Mouse (Mus musculus): ENCODE data around the gene Adamts20. TPM values are rescaled to one million over a fixed set of nuclear protein-coding genes. Genes with fewer than 3 reads are reported as not detected.

The Adamts20 gene
- polyA plus RNA-seq, 1 experiment from 2014 or later, result 5.6 TPM

- Histone ChIP-seq H3K4me3 (ENCODE audit: low read depth, low read length) (no peak overlapping the region), H3K27ac (ENCODE audit: low read depth, low read length) (no peak overlapping the region), H3K9me3 (ENCODE audit: control insufficient read depth, low read length) (no peaks in the 10 kb centered on the region), H3K4me2 (ENCODE audit: low read depth, low read length) (no peak overlapping the region), H3K36me3 (ENCODE audit: control insufficient read depth, insufficient read depth, low read length) (no peaks in the 10 kb centered on the region), H3K9ac (replicated peaks; ENCODE audit: low read depth, low read length) (no peak overlapping the region), H3K4me1 (ENCODE audit: control insufficient read depth, insufficient read depth, low read length) (no peaks in the 10 kb centered on the region), H3K27me3 (ENCODE audit: control insufficient read depth, insufficient read depth, low read length) (no peaks in the 10 kb centered on the region)
- ATAC-seq (ENCODE audit: low read depth), result no peak
- 87% methylated on average over 4 of the region's 4 CpGs for WGBS
Measured at GRCm38 (mm10) chr15:94239637-94240036, 225.6 kb downstream of the Adamts20 start.

- no peaks in the 10 kb centered on the region for H3K36me3 ChIP-seq (ENCODE audit: control insufficient read depth, insufficient read depth, low read length)
- H3K4me1 ChIP-seq (ENCODE audit: control insufficient read depth, insufficient read depth, low read length), result no peaks in the 10 kb centered on the region
- H3K9ac ChIP-seq (replicated peaks; ENCODE audit: low read depth, low read length), result no peak overlapping the region
- ATAC-seq (ENCODE audit: low read depth), result no peak
- no peak overlapping the region for H3K4me3 ChIP-seq (ENCODE audit: low read depth, low read length)
- H3K4me2 ChIP-seq (ENCODE audit: low read depth, low read length), result no peak overlapping the region
- no peaks in the 10 kb centered on the region for H3K9me3 ChIP-seq (ENCODE audit: control insufficient read depth, low read length)
- H3K27ac ChIP-seq (ENCODE audit: low read depth, low read length), result no peak overlapping the region
- 76% methylated on average over 6 of the region's 6 CpGs for WGBS
- H3K27me3 ChIP-seq (ENCODE audit: control insufficient read depth, insufficient read depth, low read length), result no peaks in the 10 kb centered on the region
Measured at GRCm38 (mm10) chr15:94239127-94239526, 226.1 kb downstream of the Adamts20 start.

GRCm38 (mm10) chr15:94238058-94238876 is 227.0 kb downstream of the Adamts20 start:
- Histone ChIP-seq H3K9me3 (ENCODE audit: control insufficient read depth, low read length) (no peaks in the 10 kb centered on the region), H3K4me2 (ENCODE audit: low read depth, low read length) (no peak overlapping the region), H3K4me3 (ENCODE audit: low read depth, low read length) (no peak overlapping the region), H3K27me3 (ENCODE audit: control insufficient read depth, insufficient read depth, low read length) (no peaks in the 10 kb centered on the region), H3K9ac (replicated peaks; ENCODE audit: low read depth, low read length) (no peak overlapping the region), H3K36me3 (ENCODE audit: control insufficient read depth, insufficient read depth, low read length) (no peaks in the 10 kb centered on the region), H3K4me1 (ENCODE audit: control insufficient read depth, insufficient read depth, low read length) (no peaks in the 10 kb centered on the region), H3K27ac (ENCODE audit: low read depth, low read length) (no peak overlapping the region)
- no peak for ATAC-seq (ENCODE audit: low read depth)
- 81% methylated on average over 14 of the region's 14 CpGs for WGBS

- no peak for ATAC-seq (ENCODE audit: low read depth)
- Histone ChIP-seq H3K27me3 (ENCODE audit: control insufficient read depth, insufficient read depth, low read length) (no peaks in the 10 kb centered on the region), H3K4me3 (ENCODE audit: low read depth, low read length) (no peak overlapping the region), H3K36me3 (ENCODE audit: control insufficient read depth, insufficient read depth, low read length) (no peaks in the 10 kb centered on the region), H3K9ac (replicated peaks; ENCODE audit: low read depth, low read length) (no peak overlapping the region), H3K4me1 (ENCODE audit: control insufficient read depth, insufficient read depth, low read length) (no peaks in the 10 kb centered on the region), H3K9me3 (ENCODE audit: control insufficient read depth, low read length) (no peaks in the 10 kb centered on the region), H3K27ac (ENCODE audit: low read depth, low read length) (no peak overlapping the region), H3K4me2 (ENCODE audit: low read depth, low read length) (no peak overlapping the region)
- 83% methylated on average over 2 of the region's 2 CpGs for WGBS
Measured at GRCm38 (mm10) chr15:94236726-94237125, 228.5 kb downstream of the Adamts20 start.

- Histone ChIP-seq H3K27me3 (ENCODE audit: control insufficient read depth, insufficient read depth, low read length) (no peaks in the 10 kb centered on the region), H3K9ac (replicated peaks; ENCODE audit: low read depth, low read length) (no peak overlapping the region), H3K27ac (ENCODE audit: low read depth, low read length) (no peak overlapping the region), H3K4me2 (ENCODE audit: low read depth, low read length) (no peak overlapping the region), H3K36me3 (ENCODE audit: control insufficient read depth, insufficient read depth, low read length) (no peaks in the 10 kb centered on the region), H3K4me3 (ENCODE audit: low read depth, low read length) (no peak overlapping the region), H3K9me3 (ENCODE audit: control insufficient read depth, low read length) (no peaks in the 10 kb centered on the region), H3K4me1 (ENCODE audit: control insufficient read depth, insufficient read depth, low read length) (no peaks in the 10 kb centered on the region)
- WGBS, result 83% methylated on average over 3 of the region's 3 CpGs
- no peak for ATAC-seq (ENCODE audit: low read depth)
Measured at GRCm38 (mm10) chr15:94236121-94236520, 229.1 kb downstream of the Adamts20 start.

- ATAC-seq (ENCODE audit: low read depth), result no peak
- Histone ChIP-seq H3K36me3 (ENCODE audit: control insufficient read depth, insufficient read depth, low read length) (no peaks in the 10 kb centered on the region), H3K27ac (ENCODE audit: low read depth, low read length) (no peak overlapping the region), H3K9ac (replicated peaks; ENCODE audit: low read depth, low read length) (no peak overlapping the region), H3K4me3 (ENCODE audit: low read depth, low read length) (no peak overlapping the region), H3K4me1 (ENCODE audit: control insufficient read depth, insufficient read depth, low read length) (no peaks in the 10 kb centered on the region), H3K9me3 (ENCODE audit: control insufficient read depth, low read length) (no peaks in the 10 kb centered on the region), H3K4me2 (ENCODE audit: low read depth, low read length) (no peak overlapping the region), H3K27me3 (ENCODE audit: control insufficient read depth, insufficient read depth, low read length) (no peaks in the 10 kb centered on the region)
- 86% methylated on average over 2 of the region's 2 CpGs for WGBS
Measured at GRCm38 (mm10) chr15:94235190-94235589, 230.0 kb downstream of the Adamts20 start.

- Histone ChIP-seq H3K4me1 (ENCODE audit: control insufficient read depth, insufficient read depth, low read length) (no peaks in the 10 kb centered on the region), H3K27ac (ENCODE audit: low read depth, low read length) (no peak overlapping the region), H3K4me2 (ENCODE audit: low read depth, low read length) (no peak overlapping the region), H3K4me3 (ENCODE audit: low read depth, low read length) (no peak overlapping the region), H3K9me3 (ENCODE audit: control insufficient read depth, low read length) (no peaks in the 10 kb centered on the region), H3K27me3 (ENCODE audit: control insufficient read depth, insufficient read depth, low read length) (no peaks in the 10 kb centered on the region), H3K36me3 (ENCODE audit: control insufficient read depth, insufficient read depth, low read length) (no peaks in the 10 kb centered on the region), H3K9ac (replicated peaks; ENCODE audit: low read depth, low read length) (no peak overlapping the region)
- 57% methylated on average over 5 of the region's 5 CpGs for WGBS
- ATAC-seq (ENCODE audit: low read depth), result no peak
Measured at GRCm38 (mm10) chr15:94231246-94231645, 234.0 kb downstream of the Adamts20 start.

- Histone ChIP-seq H3K4me2 (ENCODE audit: low read depth, low read length) (no peak overlapping the region), H3K4me1 (ENCODE audit: control insufficient read depth, insufficient read depth, low read length) (no peaks in the 10 kb centered on the region), H3K27ac (ENCODE audit: low read depth, low read length) (no peak overlapping the region), H3K4me3 (ENCODE audit: low read depth, low read length) (no peak overlapping the region), H3K9me3 (ENCODE audit: control insufficient read depth, low read length) (no peaks in the 10 kb centered on the region), H3K9ac (replicated peaks; ENCODE audit: low read depth, low read length) (no peak overlapping the region), H3K36me3 (ENCODE audit: control insufficient read depth, insufficient read depth, low read length) (no peaks in the 10 kb centered on the region), H3K27me3 (ENCODE audit: control insufficient read depth, insufficient read depth, low read length) (no peaks in the 10 kb centered on the region)
- WGBS, result 97% methylated on average over 1 of the region's 1 CpGs
- no peak for ATAC-seq (ENCODE audit: low read depth)
Measured at GRCm38 (mm10) chr15:94227388-94227787, 237.8 kb downstream of the Adamts20 start.

- no peak overlapping the region for H3K4me2 ChIP-seq (ENCODE audit: low read depth, low read length)
- H3K4me3 ChIP-seq (ENCODE audit: low read depth, low read length), result no peak overlapping the region
- 0 out of 2 replicates have a peak, but pooled peaks cover 3% of the 10 kb centered on the region for H3K4me1 ChIP-seq (ENCODE audit: control insufficient read depth, insufficient read depth, low read length)
- 41% methylated on average over 8 of the region's 8 CpGs for WGBS
- no peak overlapping the region for H3K27ac ChIP-seq (ENCODE audit: low read depth, low read length)
- no peaks in the 10 kb centered on the region for H3K36me3 ChIP-seq (ENCODE audit: control insufficient read depth, insufficient read depth, low read length)
- no peaks in the 10 kb centered on the region for H3K27me3 ChIP-seq (ENCODE audit: control insufficient read depth, insufficient read depth, low read length)
- no peak overlapping the region for H3K9ac ChIP-seq (replicated peaks; ENCODE audit: low read depth, low read length)
- H3K9me3 ChIP-seq (ENCODE audit: control insufficient read depth, low read length), result no peaks in the 10 kb centered on the region
- ATAC-seq (ENCODE audit: low read depth), result no peak
Measured at GRCm38 (mm10) chr15:94223101-94223500, 242.1 kb downstream of the Adamts20 start.

Data from neural tube, embryonic 14.5 days (tissue).